Mouse (Mus musculus): ENCODE results near the gene Gm3667.
"Not testable (repeated sequence)": the region's sequence is repeated elsewhere in the genome, so short reads cannot be mapped to it uniquely, and the experiment has no call there.

The Gm3667 gene

DNA sequence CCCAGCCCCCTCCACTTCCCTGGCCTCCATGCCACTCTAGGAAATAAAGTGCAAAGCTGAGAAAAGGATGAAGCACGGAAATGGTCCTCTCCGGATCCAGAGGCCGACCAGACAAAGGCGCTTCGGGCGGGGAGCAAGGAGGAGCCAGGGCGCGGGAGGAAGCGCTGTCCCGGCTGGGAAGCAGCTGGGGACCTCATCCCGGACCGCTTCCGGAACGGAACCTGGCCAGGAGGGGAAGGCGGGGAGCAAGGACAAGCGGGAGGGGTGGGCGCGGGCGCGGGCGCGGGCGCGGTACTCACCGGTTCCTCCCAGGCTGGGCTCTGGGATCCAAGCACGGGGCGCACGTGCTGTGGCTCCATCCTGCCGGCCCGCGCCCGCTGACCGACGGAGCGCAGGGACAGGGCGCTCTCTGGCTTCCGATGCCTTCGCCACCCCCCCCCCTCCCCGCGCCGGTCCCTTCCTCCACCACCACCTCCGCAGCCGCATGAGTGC, at the start of gene Gm3667:
Gene Gm3667, minus strand, starts transcription at position 442 of the 492 bp plus-strand sequence.
- DNase-seq = not testable (repeated sequence)

DNA sequence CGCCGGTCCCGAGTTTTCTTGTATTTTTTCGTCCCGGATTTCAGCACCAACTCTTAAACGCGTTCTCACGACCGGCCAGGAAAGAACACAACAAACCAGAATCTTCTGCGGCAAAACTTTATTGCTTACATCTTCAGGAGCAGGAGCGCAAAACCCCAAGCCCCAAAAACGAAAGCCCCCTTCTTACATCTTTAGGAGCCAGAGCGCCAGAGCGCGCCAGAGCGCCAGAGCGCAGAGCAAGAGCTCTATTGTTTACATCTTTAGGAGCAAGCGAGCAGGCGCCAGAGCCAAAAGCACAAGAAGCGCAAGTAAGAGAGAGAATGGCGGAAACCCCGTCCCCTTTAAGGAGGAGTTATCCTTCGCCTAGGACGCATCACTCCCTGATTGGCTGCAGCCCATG, 10.1 kb upstream of the Gm3667 start:
- not testable (repeated sequence) for DNase-seq

DNA sequence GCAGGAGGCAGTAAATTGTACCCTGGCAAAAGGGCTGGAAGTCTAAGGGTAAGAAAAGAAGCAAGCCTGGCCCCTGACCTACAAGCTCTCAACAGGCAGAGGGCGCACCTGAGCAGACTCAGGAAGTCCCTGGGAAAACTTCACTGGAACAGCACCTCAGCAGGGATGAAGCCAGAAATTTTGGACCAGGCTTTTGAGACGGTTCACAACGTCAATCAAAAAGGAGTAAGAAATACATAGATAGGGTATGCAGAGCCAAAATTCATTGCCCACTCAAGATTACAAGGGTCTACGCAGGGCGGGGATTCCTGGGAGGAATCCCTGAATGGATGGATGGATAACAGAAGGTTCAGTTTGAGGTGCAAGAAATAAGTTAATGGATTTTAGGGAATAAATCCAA, 951 bp downstream of the Gm3667 start:
- DNase-seq = peak; percentile 17

DNA sequence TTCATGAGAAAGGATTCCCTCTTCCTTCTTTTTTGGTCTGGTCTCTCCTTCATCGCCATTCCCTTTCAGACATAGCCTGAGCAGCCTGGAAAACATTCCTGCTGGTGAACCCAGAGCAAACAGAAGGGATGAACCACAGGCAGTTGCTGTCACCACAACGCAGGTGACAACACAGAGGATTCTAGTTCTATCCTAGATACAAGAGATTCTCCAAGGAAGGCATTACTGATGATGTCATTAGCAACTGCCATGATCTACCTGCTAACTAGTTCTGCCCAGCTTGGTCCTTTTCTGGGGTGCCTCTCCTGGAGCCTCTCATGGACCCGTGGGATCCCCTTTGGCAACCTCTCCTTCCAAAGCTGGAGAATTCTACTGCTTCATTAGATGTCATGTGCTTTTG, 49.6 kb downstream of the Gm3667 start, which contains the start of gene Gm3642:
Gene Gm3642, minus strand, starts transcription at position 101 of the 400 bp plus-strand sequence.
- DNase-seq = not testable (repeated sequence)

- DNase-seq = not testable (repeated sequence)
Observed at GRCm38 (mm10) chr14:6823297-6823696, 66.5 kb downstream of the Gm3667 start.
